Mouse (Mus musculus) thymus, adult 2 months (tissue): Measurements from ENCODE around the gene Clcn6. TPM values are rescaled to one million over a fixed set of nuclear protein-coding genes. Genes with fewer than 3 reads are reported as not detected.

ENCODE experiments used
- DNase-seq: peaks from one replicate; pipeline ENCODE4 v3.0.0; 2021
- H3K27ac ChIP-seq: fragments of 200-500 bp; 2 replicates; pipeline ENCODE4 v1.5.1; 2012; ENCODE audit warnings: low read length, control low read depth; ENCODE audit not compliant: control insufficient read depth, insufficient read depth
- H3K27me3 ChIP-seq: fragments of 200-500 bp; 2 replicates; pipeline ENCODE4 v1.6.1; 2012; ENCODE audit warnings: mild to moderate bottlenecking, low read length, moderate library complexity, mixed read lengths; ENCODE audit not compliant: control insufficient read depth, insufficient read depth
- H3K36me3 ChIP-seq: fragments of 200-500 bp; 2 replicates; pipeline ENCODE4 v1.6.1; 2012; ENCODE audit warnings: mild to moderate bottlenecking, low read length, moderate library complexity; ENCODE audit not compliant: control insufficient read depth, insufficient read depth
- H3K4me1 ChIP-seq: fragments of 200-500 bp; replicated peaks from 2 replicates; pipeline ENCODE4 v1.6.1; 2012; ENCODE audit warnings: low read length; ENCODE audit not compliant: control insufficient read depth, insufficient read depth
- H3K4me3 ChIP-seq: fragments of 200-500 bp; 2 replicates; pipeline ENCODE4 v1.5.1; 2012; ENCODE audit warnings: mild to moderate bottlenecking, low read length, control low read depth, moderate library complexity; ENCODE audit not compliant: control insufficient read depth, insufficient read depth
- CTCF ChIP-seq: fragments of 200-500 bp; IDR thresholded peaks from 2 replicates; pipeline ENCODE4 v1.5.1; 2012; ENCODE audit warnings: mild to moderate bottlenecking, control low read depth, low read length, moderate library complexity, borderline replicate concordance; ENCODE audit not compliant: control insufficient read depth, poor library complexity, insufficient read depth; ENCODE audit errors: extremely low read depth
- POLR2A ChIP-seq: fragments of 200-500 bp; IDR thresholded peaks from 2 replicates; pipeline ENCODE4 v1.6.1; 2012; ENCODE audit warnings: mild to moderate bottlenecking, low read length, control low read depth, moderate library complexity; ENCODE audit not compliant: control insufficient read depth, poor library complexity, insufficient read depth; ENCODE audit errors: extremely low read depth
- WGBS: fragments of 180-500 bp; shearing (Covaris S2); methylation state at CpG from one replicate; pipeline ENCODE4 v1.1.7; 2018; 5-methylcytosine and 5-hydroxymethylcytosine counted together
- polyA plus RNA-seq: library from polyadenylated mRNA; depleted of rRNA; stranded (reverse); fragments of >200 nt; gene quantifications from 2 replicates; pipeline ENCODE4 v1.2.3, GENCODE M21; 2012

The Clcn6 gene
- polyA plus RNA-seq, 1 experiment = 39.4 TPM

DNA sequence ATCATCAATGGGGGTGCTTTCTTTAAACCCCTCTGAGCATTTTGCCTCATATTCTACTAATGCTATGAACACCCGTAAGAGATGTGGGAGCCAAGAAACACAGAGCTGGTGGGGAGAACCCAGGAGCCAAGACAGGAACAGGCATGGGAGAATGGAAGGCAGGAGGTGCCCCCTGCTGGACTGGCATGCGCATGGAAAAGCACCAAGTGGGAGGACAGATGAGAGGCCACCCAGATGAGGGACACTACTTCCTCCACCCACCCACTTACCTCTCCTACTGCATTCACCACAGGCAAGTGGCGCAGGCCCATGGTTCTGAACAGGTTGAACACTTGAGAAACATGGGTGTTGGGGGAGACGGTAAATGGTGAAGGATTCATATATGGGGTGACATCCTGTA lies 30.2 kb downstream of the Clcn6 start:
- H3K27ac ChIP-seq = no peak overlapping the region
- TF ChIP-seq CTCF = peak; percentile 19; the same call in 1 of the 2 replicates
- no peak for TF ChIP-seq POLR2A
- H3K27me3 ChIP-seq = no peaks in the 10 kb centered on the region
- H3K4me3 ChIP-seq = no peak overlapping the region
- DNase-seq = no peak
- peaks cover 49% of the 10 kb centered on the region for H3K36me3 ChIP-seq
- H3K4me1 ChIP-seq = no peaks in the 10 kb centered on the region
- WGBS = 98% methylated on average over 4 of the region's 4 CpGs

DNA sequence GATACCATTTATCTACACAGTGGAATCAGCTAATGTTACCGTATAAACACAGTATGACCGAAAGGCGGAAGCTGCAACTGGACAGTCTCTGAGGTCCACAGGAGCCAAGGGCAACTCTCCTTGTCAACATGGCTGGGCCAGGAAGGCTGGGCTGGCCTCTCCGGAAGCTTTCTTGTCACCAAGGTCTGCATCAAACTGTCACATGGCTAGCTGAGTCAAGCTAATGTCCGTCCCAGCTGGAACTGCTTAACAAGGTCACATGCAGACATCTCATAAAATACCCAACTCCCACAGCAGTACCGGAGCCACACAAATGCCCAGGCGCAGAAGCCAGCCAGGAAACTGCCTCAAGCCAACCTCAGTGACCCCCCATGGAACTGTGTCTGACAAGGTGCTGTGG lies 34.3 kb downstream of the Clcn6 start:
- DNase-seq = no peak
- H3K36me3 ChIP-seq = peaks cover 23% of the 10 kb centered on the region
- WGBS = 97% methylated on average over 7 of the region's 7 CpGs
- no peak overlapping the region for H3K27ac ChIP-seq
- no peaks in the 10 kb centered on the region for H3K27me3 ChIP-seq
- no peak overlapping the region for H3K4me3 ChIP-seq
- TF ChIP-seq POLR2A (no peak), CTCF (no peak)
- H3K4me1 ChIP-seq = no peaks in the 10 kb centered on the region

DNA sequence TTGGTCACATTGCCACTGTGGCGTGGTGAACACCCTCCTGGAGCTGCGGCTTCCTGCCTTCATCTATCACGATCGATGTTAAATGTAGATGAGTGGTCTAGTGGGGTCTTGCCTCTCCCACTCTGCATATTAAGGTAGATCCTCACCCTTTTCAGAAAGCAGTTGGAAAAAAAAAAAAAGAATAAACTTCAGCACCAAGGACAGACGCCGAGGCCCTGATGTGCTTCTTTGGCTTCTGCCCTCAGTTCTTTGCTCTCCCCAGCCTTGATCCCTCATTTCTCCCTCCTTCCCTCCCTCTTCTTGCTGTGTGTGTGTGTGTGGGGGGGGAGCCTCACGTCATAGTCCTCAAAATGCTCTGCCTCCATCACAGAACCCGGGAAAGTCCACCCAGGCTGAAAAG lies 36.8 kb downstream of the Clcn6 start:
- 55% methylated on average over 8 of the region's 8 CpGs for WGBS
- TF ChIP-seq CTCF = no peak
- TF ChIP-seq POLR2A = no peak
- no peak overlapping the region for H3K27ac ChIP-seq
- H3K36me3 ChIP-seq = peaks cover 10% of the 10 kb centered on the region
- no peak for DNase-seq
- H3K4me3 ChIP-seq = no peak overlapping the region
- H3K4me1 ChIP-seq = no peaks in the 10 kb centered on the region
- H3K27me3 ChIP-seq = no peaks in the 10 kb centered on the region

DNA sequence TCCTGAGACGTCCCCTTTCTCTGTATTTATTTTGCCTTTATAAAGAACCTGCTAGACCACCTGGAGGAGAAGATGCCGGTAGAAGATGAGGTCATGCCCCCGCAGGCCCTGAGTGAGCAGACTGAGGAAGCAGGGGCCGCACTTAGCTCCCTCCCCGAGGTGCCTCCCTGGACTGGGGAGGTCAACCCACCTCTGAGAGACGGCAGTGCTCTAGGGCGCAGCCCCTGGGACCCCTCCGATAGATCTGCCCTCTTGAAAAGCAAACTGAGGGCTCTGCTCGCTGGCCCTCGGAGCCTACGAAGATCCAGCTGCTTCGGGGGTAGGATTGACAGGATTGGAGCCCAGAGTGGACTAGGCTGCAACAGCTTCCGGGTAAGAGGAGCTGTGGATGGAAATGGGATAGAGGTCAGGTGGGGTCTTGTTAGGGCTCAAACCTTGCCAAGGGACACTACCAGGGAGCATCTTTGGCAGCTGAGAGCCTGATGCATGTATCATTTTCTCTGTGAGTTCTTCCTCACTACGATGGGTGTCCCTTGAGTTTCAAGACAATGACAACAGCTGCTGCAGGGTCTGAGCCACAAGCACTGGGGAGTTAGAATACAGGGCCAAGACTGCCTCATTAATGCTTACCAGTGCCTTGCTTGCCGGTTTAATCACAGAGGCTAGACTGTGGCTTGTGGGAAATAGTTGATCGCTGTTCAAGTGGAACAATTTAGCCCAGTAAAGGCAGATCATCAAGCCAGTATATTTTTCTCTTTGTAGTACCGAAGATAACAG lies 37.4 kb downstream of the Clcn6 start:
- H3K27me3 ChIP-seq = no peaks in the 10 kb centered on the region
- DNase-seq = no peak
- no peak overlapping the region for H3K27ac ChIP-seq
- WGBS = 91% methylated on average over 17 of the region's 17 CpGs
- peaks cover 6% of the 10 kb centered on the region for H3K36me3 ChIP-seq
- H3K4me1 ChIP-seq = no peaks in the 10 kb centered on the region
- TF ChIP-seq POLR2A (no peak), CTCF (no peak)
- no peak overlapping the region for H3K4me3 ChIP-seq

DNA sequence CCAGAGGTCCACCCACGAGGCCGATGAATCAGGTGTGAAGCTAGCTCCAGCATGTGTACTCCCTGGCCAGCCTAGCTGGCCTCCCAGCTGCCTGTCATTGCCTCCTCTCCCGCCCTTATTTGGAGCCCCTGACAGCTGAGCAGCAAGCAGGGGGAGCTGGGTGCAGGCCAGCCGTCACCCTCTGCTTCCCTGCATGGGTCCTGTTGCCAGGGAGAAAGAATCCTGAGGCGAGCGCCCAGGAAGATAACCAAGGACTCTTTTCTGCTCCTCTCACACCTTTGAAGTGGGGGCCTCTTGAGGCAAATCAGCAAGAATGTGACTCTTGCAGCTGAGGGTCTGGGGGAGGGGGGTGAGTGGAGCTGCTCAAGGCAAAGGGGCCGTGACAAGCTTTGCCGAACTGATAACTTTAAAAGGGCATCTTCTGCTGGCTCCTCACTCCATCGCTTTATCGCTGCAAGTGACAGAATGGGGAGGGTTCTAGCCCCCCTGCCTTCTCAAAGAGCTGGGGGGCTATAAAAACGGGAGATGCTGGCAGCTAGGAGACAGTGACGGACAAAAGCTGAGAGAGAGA lies 38.3 kb downstream of the Clcn6 start, which contains the start of gene Nppa:
TSS of gene Nppa (plus strand) at position 521 of the 571 bp plus-strand sequence.
- DNase-seq = no peak
- Histone ChIP-seq H3K27me3 (no peaks in the 10 kb centered on the region), H3K27ac (no peak within 1 kb of the TSS), H3K4me3 (no peak within 1 kb of the TSS), H3K4me1 (no peaks in the 10 kb centered on the region), H3K36me3 (no peaks in the 10 kb centered on the region)
- no peak for TF ChIP-seq CTCF
- TF ChIP-seq POLR2A = no peak
- 48% methylated on average over 12 of the region's 12 CpGs for WGBS

DNA sequence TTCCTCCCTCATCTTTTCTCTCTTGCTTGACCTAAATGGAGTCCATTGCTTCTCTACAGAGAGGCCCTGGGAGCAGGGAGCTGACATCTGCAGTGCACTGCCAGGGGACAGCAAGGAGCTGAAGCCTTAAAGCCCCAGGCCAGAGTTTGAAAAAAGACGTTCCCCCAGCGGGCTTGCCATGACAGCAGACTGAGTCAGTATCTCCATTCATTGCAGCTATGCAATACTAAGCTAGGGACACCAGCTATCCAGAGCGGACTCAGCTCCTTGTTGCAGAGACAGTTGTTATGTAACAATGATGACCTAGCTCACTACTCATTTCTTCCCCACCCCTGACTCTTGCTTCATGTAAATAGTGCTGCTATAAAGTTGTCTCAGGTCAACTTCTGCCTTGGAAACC lies 43.3 kb downstream of the Clcn6 start:
- Histone ChIP-seq H3K4me1 (no peaks in the 10 kb centered on the region; the same call in 1 of the 2 replicates), H3K4me3 (no peak overlapping the region), H3K27ac (no peak overlapping the region), H3K36me3 (no peaks in the 10 kb centered on the region), H3K27me3 (no peaks in the 10 kb centered on the region)
- TF ChIP-seq CTCF = no peak
- no peak for DNase-seq
- WGBS = 88% methylated on average over 3 of the region's 3 CpGs
